Mouse (Mus musculus) heart, postnatal 0 days (tissue): ENCODE data around the gene 1810046K07Rik.

Experiments
- CTCF ChIP-seq: IDR thresholded peaks from 2 replicates; pipeline ENCODE4 v1.5.1; 2016; ENCODE audit warnings: antibody characterized with exemption, control low read depth, low read depth
- EP300 ChIP-seq: IDR thresholded peaks from 2 replicates; pipeline ENCODE4 v1.6.1; 2016; ENCODE audit warnings: antibody characterized with exemption, low read depth

- no peak for TF ChIP-seq CTCF
- TF ChIP-seq EP300, result no peak
Measured at GRCm38 (mm10) chr9:51274678-51275077, 54.0 kb downstream of the 1810046K07Rik start.
